Mouse (Mus musculus) lung, embryonic 16.5 days (tissue): ENCODE measurements around the gene Krtap13-1. TPM values are rescaled to one million over a fixed set of nuclear protein-coding genes. Genes with fewer than 3 reads are reported as not detected.

ENCODE experiments used
- ATAC-seq: fragments of 200-750 bp; cut with Nextera tagmentation; 2 replicates; pipeline ENCODE4 v1.8.0; 2017; ENCODE audit warnings: low read depth, mild to moderate bottlenecking, moderate library complexity
- H3K27ac ChIP-seq: fragments of 300-500 bp; sonication (generic); 2 replicates; pipeline ENCODE4 v1.5.1; 2014; ENCODE audit warnings: mild to moderate bottlenecking, control low read depth, low read length
- H3K27me3 ChIP-seq: fragments of 300-500 bp; sonication (generic); 2 replicates; pipeline ENCODE4 v1.6.1; 2014; ENCODE audit warnings: low read depth, low read length, mixed read lengths; ENCODE audit not compliant: control insufficient read depth, insufficient read depth
- H3K36me3 ChIP-seq: fragments of 300-500 bp; sonication (generic); 2 replicates; pipeline ENCODE4 v1.6.1; 2014; ENCODE audit warnings: low read length; ENCODE audit not compliant: control insufficient read depth, insufficient read depth
- H3K4me1 ChIP-seq: fragments of 300-500 bp; sonication (generic); replicated peaks from 2 replicates; pipeline ENCODE4 v1.6.1; 2014; ENCODE audit warnings: low read length, mixed read lengths; ENCODE audit not compliant: control insufficient read depth, insufficient read depth
- H3K4me2 ChIP-seq: fragments of 300-500 bp; sonication (generic); 2 replicates; pipeline ENCODE4 v1.6.1; 2014; ENCODE audit warnings: low read depth, low read length, control low read depth
- H3K4me3 ChIP-seq: fragments of 300-500 bp; sonication (generic); 2 replicates; pipeline ENCODE4 v1.5.1; 2014; ENCODE audit warnings: mild to moderate bottlenecking, low read length, control low read depth
- H3K9ac ChIP-seq: fragments of 300-500 bp; sonication (generic); 2 replicates; pipeline ENCODE4 v1.6.1; 2014; ENCODE audit warnings: low read length, control low read depth
- H3K9me3 ChIP-seq: fragments of 300-500 bp; sonication (generic); 2 replicates; pipeline ENCODE4 v1.6.1; 2016; ENCODE audit warnings: low read length; ENCODE audit not compliant: control insufficient read depth
- WGBS: fragments of 180-500 bp; shearing (Covaris S2); extraction: QIAGEN DNeasy Blood & Tissue Kit; methylation state at CpG from one replicate; pipeline ENCODE4 v1.1.7; 2014; 5-methylcytosine and 5-hydroxymethylcytosine counted together
- polyA plus RNA-seq: library from polyadenylated mRNA; unstranded; fragments of >200 nt; fragmentation: Nextera tagmentation; extraction: Ambion mirVana; gene quantifications from 2 replicates; pipeline ENCODE4 v1.2.1, GENCODE M21; 2015

Gene Krtap13-1
- polyA plus RNA-seq = not detected in 2 replicates

GRCm38 (mm10) chr16:88728812-88729275 is at the start of gene Krtap13-1:
Krtap13-1 (plus strand) TSS chr16:88728862.
- 75% methylated on average over 4 of the region's 4 CpGs for WGBS

GRCm38 (mm10) chr16:88679099-88679498 is 49.6 kb upstream of the Krtap13-1 start:
- H3K27me3 ChIP-seq = no peaks in the 10 kb centered on the region
- H3K4me3 ChIP-seq = no peak overlapping the region
- H3K27ac ChIP-seq = no peak overlapping the region
- no peaks in the 10 kb centered on the region for H3K9me3 ChIP-seq
- H3K4me2 ChIP-seq = no peak overlapping the region
- no peaks in the 10 kb centered on the region for H3K36me3 ChIP-seq
- no peaks in the 10 kb centered on the region for H3K4me1 ChIP-seq
- H3K9ac ChIP-seq = no peak overlapping the region
- whole genome bisulfite sequencing = 84% methylated on average over 6 of the region's 6 CpGs
- no peak for ATAC-seq

More at GRCm38 (mm10) chr16:88728812-88729275, at the start of gene Krtap13-1:
- H3K9me3 ChIP-seq = no peaks in the 10 kb centered on the region
- no peak for ATAC-seq
- no peak within 1 kb of the TSS for H3K4me3 ChIP-seq
- no peak within 1 kb of the TSS for H3K9ac ChIP-seq
- no peaks in the 10 kb centered on the region for H3K4me1 ChIP-seq
- no peak within 1 kb of the TSS for H3K4me2 ChIP-seq
- H3K27me3 ChIP-seq = no peaks in the 10 kb centered on the region
- H3K36me3 ChIP-seq = no peaks in the 10 kb centered on the region
- no peak within 1 kb of the TSS for H3K27ac ChIP-seq

- no peak overlapping the region for H3K27ac ChIP-seq
- no peaks in the 10 kb centered on the region for H3K9me3 ChIP-seq
- no peak for ATAC-seq
- H3K36me3 ChIP-seq = no peaks in the 10 kb centered on the region
- WGBS = 68% methylated on average over 2 of the region's 2 CpGs
- H3K27me3 ChIP-seq = no peaks in the 10 kb centered on the region
- H3K4me1 ChIP-seq = no peaks in the 10 kb centered on the region
- no peak overlapping the region for H3K4me3 ChIP-seq
- no peak overlapping the region for H3K9ac ChIP-seq
- H3K4me2 ChIP-seq = no peak overlapping the region
Observed at GRCm38 (mm10) chr16:88681282-88681681, 47.4 kb upstream of the Krtap13-1 start.

GRCm38 (mm10) chr16:88696256-88696655 is 32.4 kb upstream of the Krtap13-1 start:
- Histone ChIP-seq H3K27me3 (no peaks in the 10 kb centered on the region), H3K4me1 (no peaks in the 10 kb centered on the region), H3K4me2 (no peak overlapping the region), H3K27ac (no peak overlapping the region), H3K9me3 (no peaks in the 10 kb centered on the region), H3K36me3 (no peaks in the 10 kb centered on the region), H3K9ac (no peak overlapping the region), H3K4me3 (no peak overlapping the region)
- WGBS = 85% methylated on average over 4 of the region's 4 CpGs
- ATAC-seq = no peak

- Histone ChIP-seq H3K9ac (no peak overlapping the region), H3K4me1 (no peaks in the 10 kb centered on the region), H3K9me3 (no peaks in the 10 kb centered on the region), H3K27ac (no peak overlapping the region), H3K4me3 (no peak overlapping the region), H3K4me2 (no peak overlapping the region), H3K27me3 (no peaks in the 10 kb centered on the region), H3K36me3 (no peaks in the 10 kb centered on the region)
- 33% methylated on average over 4 of the region's 4 CpGs for WGBS
- no peak for ATAC-seq
Observed at GRCm38 (mm10) chr16:88701072-88701864, 27.4 kb upstream of the Krtap13-1 start.

- H3K4me3 ChIP-seq = no peak within 1 kb of the TSS
- H3K9me3 ChIP-seq = no peaks in the 10 kb centered on the region
- H3K9ac ChIP-seq = no peak within 1 kb of the TSS
- no peaks in the 10 kb centered on the region for H3K36me3 ChIP-seq
- H3K27me3 ChIP-seq = no peaks in the 10 kb centered on the region
- no peak within 1 kb of the TSS for H3K4me2 ChIP-seq
- H3K27ac ChIP-seq = no peak within 1 kb of the TSS
- no peak for ATAC-seq
- H3K4me1 ChIP-seq = no peaks in the 10 kb centered on the region
- WGBS = 81% methylated on average over 10 of the region's 10 CpGs
Observed at GRCm38 (mm10) chr16:88707496-88708012, 21.1 kb upstream of the Krtap13-1 start, which contains the start of gene 2310061N02Rik. 2310061N02Rik (minus strand) TSS chr16:88707962.

GRCm38 (mm10) chr16:88710757-88711156 is 17.9 kb upstream of the Krtap13-1 start:
- H3K27me3 ChIP-seq = no peaks in the 10 kb centered on the region
- ATAC-seq = no peak
- H3K9ac ChIP-seq = no peak overlapping the region
- H3K36me3 ChIP-seq = no peaks in the 10 kb centered on the region
- H3K9me3 ChIP-seq = no peaks in the 10 kb centered on the region
- 48% methylated on average over 4 of the region's 4 CpGs for WGBS
- H3K4me2 ChIP-seq = no peak overlapping the region
- H3K4me1 ChIP-seq = no peaks in the 10 kb centered on the region
- no peak overlapping the region for H3K4me3 ChIP-seq
- no peak overlapping the region for H3K27ac ChIP-seq

GRCm38 (mm10) chr16:88711245-88711644 is 17.4 kb upstream of the Krtap13-1 start:
- H3K9ac ChIP-seq = no peak overlapping the region
- no peak for ATAC-seq
- no peaks in the 10 kb centered on the region for H3K27me3 ChIP-seq
- no peaks in the 10 kb centered on the region for H3K9me3 ChIP-seq
- no peak overlapping the region for H3K27ac ChIP-seq
- H3K4me2 ChIP-seq = no peak overlapping the region
- H3K4me1 ChIP-seq = no peaks in the 10 kb centered on the region
- no peak overlapping the region for H3K4me3 ChIP-seq
- no peaks in the 10 kb centered on the region for H3K36me3 ChIP-seq
- WGBS = 74% methylated on average over 6 of the region's 6 CpGs

- no peak overlapping the region for H3K4me3 ChIP-seq
- H3K9ac ChIP-seq = no peak overlapping the region
- H3K9me3 ChIP-seq = no peaks in the 10 kb centered on the region
- H3K36me3 ChIP-seq = no peaks in the 10 kb centered on the region
- ATAC-seq = no peak
- H3K4me1 ChIP-seq = no peaks in the 10 kb centered on the region
- no peaks in the 10 kb centered on the region for H3K27me3 ChIP-seq
- no peak overlapping the region for H3K27ac ChIP-seq
- H3K4me2 ChIP-seq = no peak overlapping the region
Observed at GRCm38 (mm10) chr16:88716549-88716948, 12.1 kb upstream of the Krtap13-1 start.
